Mouse (Mus musculus) stomach, embryonic 14.5 days (tissue): ENCODE data around the gene T. TPM values are rescaled to one million over a fixed set of nuclear protein-coding genes. Genes with fewer than 3 reads are reported as not detected.
A peak's percentile ranks its signal among the peaks of the same experiment; 100 is the strongest.

Experiments
- ATAC-seq: fragments of 200-750 bp; cut with Nextera tagmentation; 2 replicates; pipeline ENCODE4 v1.8.0; 2017; ENCODE audit warnings: low read depth, moderate TSS enrichment; ENCODE audit not compliant: insufficient number of reproducible peaks, insufficient read depth, low FRiP score
- H3K27ac ChIP-seq: fragments of 300-500 bp; sonication (generic); 2 replicates; pipeline ENCODE4 v1.5.1; 2014; ENCODE audit warnings: mild to moderate bottlenecking, low read length, moderate library complexity, mixed read lengths
- H3K27me3 ChIP-seq: fragments of 300-500 bp; sonication (generic); 2 replicates; pipeline ENCODE4 v1.6.1; 2014; ENCODE audit warnings: low read length, control low read depth, mixed read lengths; ENCODE audit not compliant: control insufficient read depth, insufficient read depth
- H3K36me3 ChIP-seq: fragments of 300-500 bp; sonication (generic); 2 replicates; pipeline ENCODE4 v1.6.1; 2014; ENCODE audit warnings: mild to moderate bottlenecking, control low read depth, low read length, moderate library complexity, mixed read lengths; ENCODE audit not compliant: control insufficient read depth, insufficient read depth
- H3K4me1 ChIP-seq: fragments of 300-500 bp; sonication (generic); 2 replicates; pipeline ENCODE4 v1.6.1; 2014; ENCODE audit warnings: low read length, control low read depth, mixed read lengths; ENCODE audit not compliant: control insufficient read depth, insufficient read depth
- H3K4me2 ChIP-seq: fragments of 300-500 bp; sonication (generic); replicated peaks from 2 replicates; pipeline ENCODE4 v1.6.1; 2014; ENCODE audit warnings: low read depth, low read length, control low read depth
- H3K4me3 ChIP-seq: fragments of 300-500 bp; sonication (generic); 2 replicates; pipeline ENCODE4 v1.5.1; 2014; ENCODE audit warnings: low read depth, low read length, control low read depth
- H3K9ac ChIP-seq: fragments of 300-500 bp; sonication (generic); replicated peaks from 2 replicates; pipeline ENCODE4 v1.6.1; 2014; ENCODE audit warnings: low read depth, mild to moderate bottlenecking, control low read depth, low read length, moderate library complexity, mixed read lengths
- H3K9me3 ChIP-seq: fragments of 300-500 bp; sonication (generic); 2 replicates; pipeline ENCODE4 v1.6.1; 2016; ENCODE audit warnings: low read depth, low read length, control low read depth; ENCODE audit not compliant: control insufficient read depth
- WGBS: fragments of 180-500 bp; shearing (Covaris S2); extraction: QIAGEN DNeasy Blood & Tissue Kit; methylation state at CpG from one replicate; pipeline ENCODE4 v1.1.7; 2014; 5-methylcytosine and 5-hydroxymethylcytosine counted together
- polyA plus RNA-seq: library from polyadenylated mRNA; unstranded; fragments of >200 nt; fragmentation: Nextera tagmentation; extraction: Ambion mirVana; gene quantifications from 2 replicates; pipeline ENCODE4 v1.2.1, GENCODE M21; 2014

Gene T
- polyA plus RNA-seq, 1 experiment from 2014 or later = 0.87 TPM

DNA sequence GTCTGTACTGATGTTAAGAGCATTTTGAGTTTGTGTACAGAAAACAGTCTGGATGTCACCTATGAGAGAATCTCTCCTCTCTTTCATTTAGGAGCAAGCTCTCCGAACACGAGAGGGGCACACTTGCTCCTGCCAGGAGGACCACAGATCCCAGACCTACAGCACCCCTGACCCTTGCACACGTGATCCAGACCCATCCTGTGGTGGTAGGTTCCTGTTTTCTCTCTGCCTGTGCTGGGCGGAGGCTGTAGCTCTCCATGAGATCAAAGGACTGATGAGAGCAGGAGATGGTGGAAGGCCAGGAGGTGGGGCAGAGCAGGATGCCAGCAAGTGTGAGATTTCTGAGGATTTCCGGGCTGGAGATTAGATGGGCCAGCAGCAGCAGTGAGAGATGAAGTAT is 12.7 kb upstream of the T start:
- Histone ChIP-seq H3K27me3 (no peaks in the 10 kb centered on the region), H3K4me3 (no peak overlapping the region), H3K36me3 (no peaks in the 10 kb centered on the region), H3K9ac (no peak overlapping the region), H3K27ac (no peak overlapping the region), H3K9me3 (no peaks in the 10 kb centered on the region), H3K4me1 (no peaks in the 10 kb centered on the region), H3K4me2 (no peak overlapping the region)
- 32% methylated on average over 5 of the region's 5 CpGs for WGBS
- ATAC-seq = no peak

DNA sequence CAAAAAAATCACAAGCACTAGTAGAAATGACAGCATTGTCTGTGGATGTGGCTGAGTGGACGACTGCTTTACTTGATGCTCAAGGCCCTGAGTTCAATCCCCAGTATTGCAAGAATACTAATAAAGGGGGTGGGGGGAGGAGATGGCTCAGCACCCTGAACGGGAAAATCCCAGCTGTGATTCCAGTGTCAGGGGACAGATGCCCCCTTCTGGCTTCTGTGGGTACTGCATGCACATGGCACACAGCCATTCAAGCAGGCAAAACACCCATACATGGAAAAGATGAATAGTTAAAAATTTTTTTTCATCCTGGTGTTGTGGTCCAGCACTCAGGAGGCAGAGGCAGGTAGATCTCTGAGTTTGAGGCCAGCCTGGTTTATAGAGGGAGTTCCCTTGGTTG is 10.9 kb upstream of the T start:
- WGBS = 54% methylated on average over 2 of the region's 2 CpGs
- H3K27ac ChIP-seq = no peak overlapping the region

DNA sequence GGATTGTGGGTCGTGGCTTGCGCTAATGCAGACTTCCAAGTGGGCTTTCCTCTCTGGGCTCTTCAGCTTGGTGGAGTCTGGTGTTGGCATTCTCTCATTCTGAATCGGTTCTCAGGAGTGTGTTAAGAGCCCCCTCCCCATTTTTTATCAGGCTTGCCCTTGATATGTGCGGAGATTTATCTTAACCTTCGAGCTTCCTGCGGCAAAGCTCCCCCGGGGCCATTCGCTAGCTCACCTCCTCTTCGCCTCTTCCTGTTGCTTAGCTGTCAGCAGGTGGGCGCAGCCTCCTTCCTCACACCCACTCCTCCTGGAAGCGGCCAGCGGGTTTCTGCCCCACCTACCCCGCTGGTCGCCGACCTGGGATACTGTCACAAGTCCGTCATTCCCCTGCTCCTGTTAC is 4.8 kb upstream of the T start:
- no peak overlapping the region for H3K27ac ChIP-seq
- H3K9ac ChIP-seq = no peak overlapping the region
- no peaks in the 10 kb centered on the region for H3K36me3 ChIP-seq
- peaks cover 61% of the 10 kb centered on the region for H3K27me3 ChIP-seq
- H3K4me2 ChIP-seq = no peak overlapping the region
- ATAC-seq = no peak
- H3K9me3 ChIP-seq = no peaks in the 10 kb centered on the region
- H3K4me3 ChIP-seq = no peak overlapping the region
- 2% methylated on average over 16 of the region's 16 CpGs for WGBS
- H3K4me1 ChIP-seq = 0 out of 2 replicates have a peak, but pooled peaks cover 3% of the 10 kb centered on the region

More for the DNA sequence above, 10.9 kb upstream of the T start:
- H3K4me1 ChIP-seq = no peaks in the 10 kb centered on the region
- no peaks in the 10 kb centered on the region for H3K36me3 ChIP-seq
- ATAC-seq = no peak
- no peak overlapping the region for H3K4me3 ChIP-seq
- no peaks in the 10 kb centered on the region for H3K9me3 ChIP-seq
- H3K4me2 ChIP-seq = no peak overlapping the region
- H3K9ac ChIP-seq = no peak overlapping the region
- H3K27me3 ChIP-seq = 0 out of 2 replicates have a peak, but pooled peaks cover 3% of the 10 kb centered on the region

DNA sequence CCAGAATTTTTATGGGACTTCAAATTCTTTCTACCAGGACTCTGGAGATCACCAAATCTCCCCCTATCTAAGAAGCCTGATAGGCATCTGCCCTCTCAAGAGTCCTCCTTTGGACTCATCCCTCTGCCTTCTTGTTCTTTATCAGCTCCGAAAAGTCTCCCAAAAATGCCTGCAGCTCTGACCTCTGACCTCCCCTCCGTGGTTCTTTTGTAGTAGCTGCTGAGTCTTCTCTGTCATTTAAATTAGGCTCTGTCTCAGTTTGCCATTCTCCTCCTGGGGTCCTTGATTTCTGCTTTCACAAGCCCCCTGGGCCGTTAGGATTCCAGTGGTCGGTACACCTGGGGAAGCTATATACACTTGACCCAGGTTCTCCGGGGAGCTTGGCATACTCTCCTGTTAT is 4.3 kb upstream of the T start:
- H3K9ac ChIP-seq = no peak overlapping the region
- H3K27me3 ChIP-seq = peaks cover 66% of the 10 kb centered on the region
- no peaks in the 10 kb centered on the region for H3K9me3 ChIP-seq
- no peak overlapping the region for H3K27ac ChIP-seq
- H3K4me3 ChIP-seq = no peak overlapping the region
- H3K4me2 ChIP-seq = no peak overlapping the region
- ATAC-seq = no peak
- H3K36me3 ChIP-seq = no peaks in the 10 kb centered on the region
- WGBS = 3% methylated on average over 5 of the region's 5 CpGs
- H3K4me1 ChIP-seq = 0 out of 2 replicates have a peak, but pooled peaks cover 3% of the 10 kb centered on the region

DNA sequence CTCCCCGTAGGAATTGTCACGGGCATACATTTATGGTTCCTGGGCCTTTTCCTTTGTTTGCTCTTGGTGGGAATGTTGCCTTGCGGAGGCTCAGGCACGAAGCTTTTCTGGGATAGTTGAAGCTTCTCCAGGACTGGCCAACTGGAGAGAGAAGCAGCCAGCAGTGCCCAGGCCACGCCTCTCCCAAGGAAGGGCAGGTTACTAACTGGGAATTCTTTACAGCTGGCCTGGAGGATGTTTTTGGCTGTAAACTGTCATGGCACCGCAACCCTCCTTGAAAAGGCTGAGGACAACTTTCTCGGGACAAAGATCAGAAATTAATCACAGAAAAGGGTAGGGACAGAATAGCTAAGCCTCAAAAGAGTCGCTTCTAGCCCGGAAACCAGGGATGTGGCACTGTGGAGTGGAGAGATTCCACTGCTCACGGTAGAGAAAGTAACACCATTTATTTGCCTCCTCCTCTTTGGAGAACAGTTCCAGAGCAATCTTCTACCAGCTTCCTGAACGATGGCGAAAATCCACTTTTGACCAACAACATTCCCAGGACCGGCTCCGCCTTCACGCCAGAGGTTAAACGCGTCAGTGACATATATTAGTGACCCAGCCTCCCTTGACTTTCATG is 1.9 kb upstream of the T start:
- no peak overlapping the region for H3K4me2 ChIP-seq
- H3K9ac ChIP-seq = no peak overlapping the region
- no peak for ATAC-seq
- no peak overlapping the region for H3K27ac ChIP-seq
- no peak overlapping the region for H3K4me3 ChIP-seq
- H3K4me1 ChIP-seq = 0 out of 2 replicates have a peak, but pooled peaks cover 3% of the 10 kb centered on the region
- H3K9me3 ChIP-seq = no peaks in the 10 kb centered on the region
- WGBS = under 1% methylated on average over 17 of the region's 17 CpGs
- no peaks in the 10 kb centered on the region for H3K36me3 ChIP-seq
- H3K27me3 ChIP-seq = peaks cover 82% of the 10 kb centered on the region

DNA sequence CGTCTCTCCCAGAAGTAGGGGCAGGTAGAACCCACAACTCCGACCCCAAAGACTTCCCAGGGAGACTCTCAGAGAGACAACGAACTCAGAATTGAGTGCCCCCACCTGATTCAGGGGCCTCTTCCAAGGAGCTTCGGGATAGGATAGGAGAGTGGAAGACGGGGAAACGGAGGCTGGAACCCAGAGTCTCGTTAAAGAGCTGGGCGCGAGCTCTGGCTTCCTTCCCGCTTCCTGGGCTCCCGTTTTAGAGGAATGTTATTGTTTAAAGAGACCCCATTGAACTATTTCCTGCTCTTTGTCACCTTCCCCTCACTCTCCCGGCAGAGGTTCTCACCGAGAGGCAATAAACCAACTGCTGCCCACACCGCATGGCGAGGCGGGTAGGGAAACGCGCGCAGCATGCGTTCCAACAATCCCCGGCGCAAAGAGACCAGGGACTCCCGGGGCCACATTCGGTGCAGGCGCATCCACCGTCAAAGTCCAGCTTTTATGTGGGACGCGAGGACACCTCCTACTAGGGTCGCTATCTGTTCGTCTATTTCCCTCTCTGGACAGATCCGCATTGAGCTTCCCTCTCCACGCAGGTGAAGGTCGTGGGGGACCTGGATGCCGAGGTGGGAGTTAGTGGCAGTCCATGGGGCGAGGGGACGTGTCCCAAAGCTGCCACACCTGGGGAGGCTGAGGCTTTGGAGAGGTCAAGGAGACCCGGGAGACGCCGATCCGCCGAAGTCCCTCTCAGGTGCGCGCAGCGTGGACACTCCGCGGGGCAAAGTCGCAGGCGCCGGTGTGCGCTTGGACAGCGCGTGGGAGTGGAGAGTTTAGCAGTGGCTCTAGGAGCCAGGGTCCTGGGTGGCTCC is 874 bp upstream of the T start:
- H3K36me3 ChIP-seq = no peaks in the 10 kb centered on the region
- ATAC-seq = no peak

DNA sequence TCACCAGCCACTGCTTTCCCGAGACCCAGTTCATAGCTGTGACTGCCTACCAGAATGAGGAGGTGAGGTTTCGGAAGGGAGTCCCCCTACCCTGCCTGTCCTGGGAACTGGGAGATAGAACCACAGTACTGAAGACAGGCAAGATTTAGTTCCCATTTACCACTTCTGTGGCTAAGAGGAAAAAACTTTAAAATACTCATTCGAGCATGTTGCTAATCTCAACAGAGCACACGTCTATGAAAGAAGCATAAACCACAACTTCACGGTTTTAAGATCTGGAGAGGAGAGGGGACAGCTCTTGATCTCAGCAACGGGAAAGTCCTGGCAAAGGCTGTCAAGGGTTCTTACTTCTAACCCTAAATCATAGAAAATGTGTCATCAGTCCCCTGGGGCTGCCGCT is 2.0 kb downstream of the T start:
- 51% methylated on average over 7 of the region's 7 CpGs for WGBS
- Histone ChIP-seq H3K36me3 (no peaks in the 10 kb centered on the region), H3K4me1 (0 out of 2 replicates have a peak, but pooled peaks cover 3% of the 10 kb centered on the region), H3K4me3 (no peak overlapping the region), H3K9me3 (no peaks in the 10 kb centered on the region), H3K4me2 (no peak overlapping the region), H3K9ac (no peak overlapping the region), H3K27me3 (peaks cover 62% of the 10 kb centered on the region), H3K27ac (no peak overlapping the region)
- no peak for ATAC-seq

More for the DNA sequence above, 874 bp upstream of the T start:
- WGBS = 2% methylated on average over 51 of the region's 52 CpGs
- Histone ChIP-seq H3K4me1 (0 out of 2 replicates have a peak, but pooled peaks cover 3% of the 10 kb centered on the region), H3K27me3 (peaks cover 88% of the 10 kb centered on the region), H3K4me2 (peak overlapping the region; percentile 37), H3K9me3 (no peaks in the 10 kb centered on the region), H3K27ac (no peak overlapping the region), H3K4me3 (peak overlapping the region; percentile 19), H3K9ac (no peak overlapping the region)

DNA sequence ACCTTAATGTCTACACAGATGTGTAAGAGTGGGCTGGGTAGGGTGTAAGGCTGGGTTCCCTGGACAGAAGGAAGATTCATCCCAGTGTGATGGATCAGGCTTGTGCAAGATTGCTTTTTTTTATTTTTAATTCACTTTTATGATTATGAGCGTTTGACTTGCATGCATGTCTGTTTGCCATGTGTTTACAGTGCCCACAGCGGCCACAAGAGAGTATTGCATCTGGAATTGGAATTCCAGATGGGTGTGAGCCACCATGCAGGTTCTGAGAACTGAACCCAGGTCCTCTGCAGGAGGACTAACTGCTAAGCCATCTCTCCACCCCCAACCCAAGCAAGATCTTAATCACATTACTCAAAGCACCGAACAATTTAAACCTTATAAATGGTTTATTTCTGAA is 9.8 kb downstream of the T start:
- ATAC-seq = no peak
- Histone ChIP-seq H3K36me3 (no peaks in the 10 kb centered on the region), H3K4me1 (no peaks in the 10 kb centered on the region), H3K27ac (no peak overlapping the region), H3K9ac (no peak overlapping the region), H3K4me2 (no peak overlapping the region), H3K4me3 (no peak overlapping the region), H3K27me3 (no peaks in the 10 kb centered on the region), H3K9me3 (no peaks in the 10 kb centered on the region)
- WGBS = 56% methylated on average over 3 of the region's 3 CpGs
